8 mouse cellular contexts compared by ENCODE assay signal in the genomic region with DNA sequence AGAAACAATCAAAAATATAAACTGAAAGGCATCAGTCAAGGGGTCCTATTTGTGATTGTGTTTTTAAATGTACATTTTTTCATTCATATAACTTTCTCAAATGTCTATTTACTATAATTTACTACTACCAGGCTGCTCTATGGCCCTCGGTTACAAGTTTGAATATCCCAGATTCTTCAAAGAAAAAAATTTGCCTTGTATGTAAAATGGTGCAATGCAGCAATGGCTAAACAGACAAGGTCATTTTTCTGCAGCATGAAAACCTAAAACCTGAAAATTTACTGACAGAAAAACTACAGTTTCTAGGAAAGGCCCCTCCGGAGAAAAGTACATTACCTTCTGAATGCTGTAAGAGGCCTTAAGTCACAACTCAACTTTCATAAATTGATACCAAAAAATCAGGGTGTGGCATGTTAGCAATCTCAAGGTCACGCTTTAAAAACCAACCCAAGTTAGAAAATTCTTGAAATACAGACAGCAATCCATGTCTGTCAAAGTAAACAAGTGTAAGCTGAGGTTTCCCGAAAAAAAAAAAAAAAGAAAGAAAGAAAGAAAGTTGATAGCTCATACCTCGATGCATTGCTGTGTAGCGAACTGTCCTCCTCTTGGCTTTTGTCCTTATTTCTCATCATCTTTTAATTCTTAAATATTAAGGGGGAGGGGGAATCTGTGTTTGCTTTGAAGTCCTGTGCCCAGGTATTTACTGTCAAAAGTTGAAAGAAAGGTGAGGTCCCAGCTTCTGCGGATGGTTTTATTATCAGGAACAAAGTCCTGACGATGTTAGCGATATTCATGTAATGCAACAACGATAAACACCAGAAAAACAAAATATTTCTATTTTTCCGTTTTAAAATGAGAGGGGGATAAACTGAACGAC. TPM values are rescaled to one million over a fixed set of nuclear protein-coding genes. Genes with fewer than 3 reads are reported as not detected.
DNase-seq lines count a peak whose midpoint lies in the region; ATAC-seq and TF ChIP-seq lines count a peak whose summit lies in the region.

No protein-coding gene starts in this region.

- no peaks in the 10 kb centered on the region; the same call in 1 of the 2 replicates for H3K36me3 ChIP-seq in forebrain, embryonic 11.5 days (ENCODE audit: control insufficient read depth, insufficient read depth, low read length)
- H3K36me3 ChIP-seq in limb, embryonic 15.5 days, result peaks cover 5% of the 10 kb centered on the region; the same call in 1 of the 2 replicates
- H3K36me3 ChIP-seq in stomach, postnatal 0 days (ENCODE audit: control insufficient read depth, insufficient read depth, low read length), result no peaks in the 10 kb centered on the region

- DNase-seq in CD4-positive, CD25-positive, alpha-beta regulatory T cell, adult 2 months (ENCODE audit: low read depth, low spot score), result peak; percentile 49
- peak; percentile 54 for DNase-seq in 3T3-L1 (ENCODE audit: low read depth, low spot score)
- DNase-seq in forebrain, embryonic 11.5 days (ENCODE audit: low spot score), result no peak
- DNase-seq in stomach, postnatal 0 days (ENCODE audit: low spot score), result no peak
- DNase-seq in cerebellum, postnatal 36 days, result no peak
- no peak for DNase-seq in left cerebral cortex, postnatal 14 days (ENCODE audit: low spot score in 2 of 2)

- TF ChIP-seq EP300 in stomach, postnatal 0 days (optimal IDR thresholded peaks at IDR 0.05), result no peak

- H3K9ac ChIP-seq in forebrain, embryonic 11.5 days (ENCODE audit: low read length), result peak overlapping the region; percentile 53
- peak overlapping the region; percentile 46 for H3K9ac ChIP-seq in limb, embryonic 15.5 days
- H3K9ac ChIP-seq in stomach, postnatal 0 days (ENCODE audit: low read length), result peak overlapping the region; percentile 76

- no peaks in the 10 kb centered on the region for H3K27me3 ChIP-seq in forebrain, embryonic 11.5 days (ENCODE audit: control insufficient read depth, insufficient read depth, low read length)
- H3K27me3 ChIP-seq in limb, embryonic 15.5 days, result no peaks in the 10 kb centered on the region
- H3K27me3 ChIP-seq in stomach, postnatal 0 days (ENCODE audit: control insufficient read depth, insufficient read depth, low read length), result no peaks in the 10 kb centered on the region

- H3K4me1 ChIP-seq in forebrain, embryonic 11.5 days (replicated peaks; ENCODE audit: control insufficient read depth, insufficient read depth, low read length), result peaks cover 5% of the 10 kb centered on the region; the same call in 1 of the 2 replicates
- peaks cover 18% of the 10 kb centered on the region; the same call in 1 of the 2 replicates for H3K4me1 ChIP-seq in limb, embryonic 15.5 days
- H3K4me1 ChIP-seq in stomach, postnatal 0 days (replicated peaks; ENCODE audit: control insufficient read depth, insufficient read depth), result no peaks in the 10 kb centered on the region

- 4% methylated on average over 12 of the region's 12 CpGs for WGBS in forebrain, embryonic 11.5 days
- WGBS in limb, embryonic 15.5 days, result under 1% methylated on average over 12 of the region's 12 CpGs
- WGBS in stomach, postnatal 0 days, result under 1% methylated on average over 12 of the region's 12 CpGs

- H3K27ac ChIP-seq in forebrain, embryonic 11.5 days (ENCODE audit: low read depth, low read length), result peak overlapping the region; percentile 39; the same call in 1 of the 2 replicates
- H3K27ac ChIP-seq in limb, embryonic 15.5 days, result peak overlapping the region; percentile 87
- H3K27ac ChIP-seq in stomach, postnatal 0 days (replicated peaks), result peak overlapping the region; percentile 86

- TF ChIP-seq CTCF in stomach, postnatal 0 days (IDR thresholded peaks at IDR 0.05; ENCODE audit: low read depth), result no peak

- no peak for ATAC-seq in CD4-positive, CD25-positive, alpha-beta regulatory T cell, adult 4 months
- no peak for ATAC-seq in forebrain, embryonic 11.5 days (replicated peaks; ENCODE audit: low FRiP score)
- ATAC-seq in limb, embryonic 15.5 days (ENCODE audit: insufficient number of reproducible peaks, low FRiP score, low TSS enrichment, low read depth), result no peak
- ATAC-seq in stomach, postnatal 0 days (ENCODE audit: low FRiP score, low TSS enrichment), result no peak

- H3K4me2 ChIP-seq in forebrain, embryonic 11.5 days (ENCODE audit: low read depth, low read length, severe bottlenecking), result peak overlapping the region; percentile 70
- H3K4me2 ChIP-seq in limb, embryonic 15.5 days, result peak overlapping the region; percentile 36
- H3K4me2 ChIP-seq in stomach, postnatal 0 days (replicated peaks; ENCODE audit: low read depth), result peak overlapping the region; percentile 45

- peak overlapping the region; percentile 59 for H3K4me3 ChIP-seq in forebrain, embryonic 11.5 days (ENCODE audit: low read depth, low read length)
- peak overlapping the region; percentile 56 for H3K4me3 ChIP-seq in limb, embryonic 15.5 days
- H3K4me3 ChIP-seq in stomach, postnatal 0 days (ENCODE audit: low read depth, low read length), result peak overlapping the region; percentile 63

- H3K9me3 ChIP-seq in forebrain, embryonic 11.5 days (ENCODE audit: control insufficient read depth, low read length), result no peaks in the 10 kb centered on the region
- H3K9me3 ChIP-seq in limb, embryonic 15.5 days, result no peaks in the 10 kb centered on the region
- H3K9me3 ChIP-seq in stomach, postnatal 0 days (ENCODE audit: control insufficient read depth, low read length), result no peaks in the 10 kb centered on the region

- intact Hi-C loops in left cerebral cortex, postnatal 14 days (cut with DNase I), result loop anchor here (2.0 kb wide), 1 partner anchor 16 kb away; no protein-coding TSS in a partner anchor

RNA-seq across cellular contexts. Expression of a gene that starts 1.2 kb away (rescaled TPM):
- 100 to 1,000 TPM; 223 to 256 TPM for polyA plus RNA-seq in CD4-positive, CD25-positive, alpha-beta regulatory T cell, adult 4 months (2017; shearing (Covaris generic))
- polyA plus RNA-seq in forebrain, embryonic 11.5 days (2014; fragmentation: Nextera tagmentation; extraction: Ambion mirVana), result 61.0 and 66.1 TPM in 2 replicates
- polyA plus RNA-seq in limb, embryonic 15.5 days (2015; fragmentation: Nextera tagmentation; extraction: Ambion mirVana), result 48.6 and 51.7 TPM in 2 replicates
- 15.9 and 18.0 TPM in 2 replicates for polyA plus RNA-seq in stomach, postnatal 0 days (2015; fragmentation: Nextera tagmentation; extraction: Ambion mirVana)
- total RNA-seq in left cerebral cortex, postnatal 14 days (2021), result 10 to 100 TPM; 39.0 to 43.9 TPM

Comparison
In these comparisons a context has a peak if more than half of its experiments do, and no peak if none do; other contexts are left out.
1. DNase-seq: peak in CD4-positive, CD25-positive, alpha-beta regulatory T cell, adult 2 months (single experiment) and 3T3-L1 (single experiment); none in forebrain, embryonic 11.5 days (single experiment), stomach, postnatal 0 days (single experiment), cerebellum, postnatal 36 days (0 of 2) and left cerebral cortex, postnatal 14 days (0 of 2).
2. Peak in every context shown above with its lines, with median percentiles within 50 percentile points of each other: H3K27ac ChIP-seq, H3K4me2 ChIP-seq, H3K4me3 ChIP-seq and H3K9ac ChIP-seq.